In the genomic region with DNA sequence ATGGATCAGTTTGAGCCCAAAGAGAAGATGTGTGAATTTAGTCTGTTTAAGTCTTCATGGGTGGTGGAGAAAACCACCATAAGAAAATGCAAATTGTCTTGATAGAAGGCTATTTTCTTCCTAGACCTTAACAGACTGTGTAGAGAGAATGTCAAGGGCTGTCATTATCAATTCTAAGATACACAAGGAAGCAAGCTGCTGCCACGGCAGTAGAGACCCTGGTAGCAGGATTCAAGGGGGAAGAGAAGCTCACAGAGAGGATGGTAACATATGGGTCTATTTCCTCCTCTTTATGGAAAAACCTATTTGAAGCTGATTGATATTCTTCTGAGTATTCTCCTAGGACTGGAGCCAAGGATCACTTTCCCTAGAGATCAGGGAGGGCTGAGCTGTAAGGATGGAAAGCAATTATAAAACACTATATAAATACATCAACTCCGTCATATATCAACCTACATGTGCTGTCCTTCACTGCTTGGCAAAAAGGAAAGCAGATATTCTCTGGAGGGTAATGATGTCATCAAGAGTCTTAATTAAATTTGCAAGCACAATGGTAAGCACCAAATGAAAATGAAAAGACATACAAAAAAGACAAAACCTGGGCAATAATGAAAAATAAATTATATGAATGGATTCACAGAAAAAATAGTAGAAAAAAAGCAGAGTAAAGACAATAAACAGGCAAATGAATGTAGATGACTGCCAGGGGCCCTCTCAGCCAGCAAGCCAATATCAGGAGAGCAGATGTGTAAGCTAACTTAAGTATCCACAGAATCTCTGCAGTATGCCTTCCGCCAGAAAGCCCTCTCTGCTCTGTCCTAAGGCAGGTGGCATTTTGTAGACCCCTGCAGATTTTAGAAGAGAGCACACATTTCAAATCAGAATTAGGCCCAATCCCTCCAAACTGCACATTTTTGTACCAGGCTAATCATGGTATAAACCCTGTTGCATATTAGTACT, we compare ENCODE assay signal across 18 mouse cellular contexts.
"Had no signal": no experiment of that assay in that cellular context is flagged by ENCODE, and none has a peak within 500 bp of the region (broad histone marks: within the 10 kb centered on the region; RNA-seq: fewer than 3 reads in every experiment).

No protein-coding gene starts in this region.

- H3K9ac ChIP-seq: intestine, embryonic 15.5 days; liver, embryonic 15.5 days; stomach, embryonic 15.5 days had no signal

- H3K4me3 ChIP-seq: intestine, embryonic 15.5 days; layer of hippocampus, adult 2 months; limb, embryonic 10.5 days; liver, embryonic 15.5 days; midbrain, embryonic 10.5 days; myocyte; stomach, embryonic 15.5 days had no signal

- H3K4me2 ChIP-seq: intestine, embryonic 15.5 days; liver, embryonic 11.5 days; liver, embryonic 15.5 days; stomach, embryonic 15.5 days had no signal

- H3K27ac ChIP-seq: intestine, embryonic 15.5 days; layer of hippocampus, adult 2 months; limb, embryonic 10.5 days; liver, embryonic 15.5 days; midbrain, embryonic 10.5 days; stomach, embryonic 15.5 days had no signal

- H3K9me3 ChIP-seq: intestine, embryonic 15.5 days; limb, embryonic 10.5 days; liver, embryonic 15.5 days; midbrain, embryonic 10.5 days; stomach, embryonic 15.5 days had no signal

- DNase-seq: kidney, adult 18-20 months; kidney, postnatal 10 days; kidney, postnatal 4 days; lung, adult 2 months; lung, postnatal 36 days; retina, postnatal 1 day; right cerebral cortex, postnatal 14 days; thymus, adult 2 months; thymus, postnatal 25 days had no signal

- ATAC-seq: intestine, embryonic 15.5 days; lung, postnatal 0 days had no signal

- H3K36me3 ChIP-seq: intestine, embryonic 15.5 days; limb, embryonic 10.5 days; liver, embryonic 15.5 days; midbrain, embryonic 10.5 days; stomach, embryonic 15.5 days had no signal

- H3K27me3 ChIP-seq: intestine, embryonic 15.5 days; liver, embryonic 15.5 days; stomach, embryonic 15.5 days had no signal

- H3K4me1 ChIP-seq: intestine, embryonic 15.5 days; limb, embryonic 10.5 days; liver, embryonic 15.5 days; midbrain, embryonic 10.5 days; stomach, embryonic 15.5 days had no signal
